Mouse (Mus musculus) G1E (cell line): ENCODE data around the gene Snapc2.

Source experiments
- CTCF ChIP-seq: IDR thresholded peaks from 2 replicates; pipeline ENCODE4 v1.5.1; 2012; ENCODE audit warnings: low read depth, low read length, inconsistent platforms, mixed read lengths
- TAL1 ChIP-seq: conservative IDR thresholded peaks from 2 replicates; pipeline ENCODE4 v1.6.1; 2012; ENCODE audit warnings: low read depth, low read length, inconsistent platforms, mixed read lengths

DNA sequence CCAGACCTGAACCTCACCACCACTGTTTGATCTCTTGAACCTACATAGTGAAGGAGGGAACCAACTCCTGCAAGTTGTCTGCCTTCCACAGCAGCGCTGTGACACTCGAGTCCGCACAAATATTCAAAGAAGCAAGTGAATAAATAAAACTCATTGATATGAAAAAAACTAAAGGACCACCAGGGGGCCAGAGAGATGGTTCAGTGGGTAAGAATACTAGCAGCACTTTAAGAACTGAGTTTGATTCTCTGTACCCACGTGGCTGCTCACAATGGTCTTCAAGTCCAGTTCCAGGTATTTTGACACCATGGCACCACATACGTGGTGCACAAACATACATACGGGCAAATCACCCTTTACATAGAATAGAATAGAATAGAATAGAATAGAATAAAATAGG is 41.8 kb upstream of the Snapc2 start:
- TF ChIP-seq CTCF: no peak
- TF ChIP-seq TAL1: no peak
